Mouse (Mus musculus) C2C12 (cell line): Measurements from ENCODE around the gene Yap1. TPM values are rescaled to one million over a fixed set of nuclear protein-coding genes. Genes with fewer than 3 reads are reported as not detected.

Experiments used
- H3K27me3 ChIP-seq: one replicate; pipeline ENCODE4 v1.6.1; 2011; ENCODE audit not compliant: control insufficient read depth, insufficient read depth, insufficient read length
- H3K36me3 ChIP-seq: one replicate; pipeline ENCODE4 v1.6.1; 2011; ENCODE audit not compliant: control insufficient read depth, insufficient read depth
- H3K4me3 ChIP-seq: one replicate; pipeline ENCODE4 v1.5.1; 2011; ENCODE audit warnings: mild to moderate bottlenecking, control low read depth; ENCODE audit not compliant: poor library complexity, insufficient read depth, severe bottlenecking
- H3K79me2 ChIP-seq: one replicate; pipeline ENCODE4 v1.6.1; 2011; ENCODE audit not compliant: control insufficient read depth, insufficient read depth
- H3K79me3 ChIP-seq: one replicate; pipeline ENCODE4 v1.6.1; 2011; ENCODE audit warnings: low read depth, control low read depth
- H3ac ChIP-seq: one replicate; pipeline ENCODE3; 2011; ENCODE audit warnings: low read depth; ENCODE audit not compliant: control insufficient read depth, insufficient read length
- CEBPB ChIP-seq: IDR thresholded peaks from one replicate; pipeline ENCODE4 v1.6.1; 2011; ENCODE audit warnings: low read depth, mild to moderate bottlenecking, control low read depth, moderate library complexity
- CTCF ChIP-seq: IDR thresholded peaks from one replicate; pipeline ENCODE4 v1.5.1; 2011; ENCODE audit not compliant: control insufficient read depth, insufficient read depth, insufficient read length
- FOSL1 ChIP-seq: IDR thresholded peaks from one replicate; pipeline ENCODE4 v1.8.0; 2011; ENCODE audit warnings: mild to moderate bottlenecking, low read length; ENCODE audit not compliant: poor library complexity, insufficient read depth, severe bottlenecking
- MAX ChIP-seq: IDR thresholded peaks from one replicate; pipeline ENCODE4 v1.6.1; 2011; ENCODE audit warnings: mild to moderate bottlenecking, control low read depth
- MYOD1 ChIP-seq: IDR thresholded peaks from one replicate; pipeline ENCODE4 v1.6.1; 2011; ENCODE audit warnings: low read depth; ENCODE audit not compliant: control insufficient read depth, insufficient read length
- MYOG ChIP-seq: IDR thresholded peaks from one replicate; pipeline ENCODE4 v1.6.1; 2011; ENCODE audit not compliant: control insufficient read depth, insufficient read length; ENCODE audit errors: extremely low read depth
- USF1 ChIP-seq: IDR thresholded peaks from one replicate; pipeline ENCODE4 v1.6.1; 2011; ENCODE audit warnings: low read depth, mild to moderate bottlenecking, control low read depth, moderate library complexity
- polyA plus RNA-seq: library from polyadenylated mRNA; unstranded; fragments of >200 nt; fragmentation: generic; extraction: Trizol; gene quantifications from one replicate; pipeline ENCODE4 v1.2.1, GENCODE M21; 2012; ENCODE audit warnings: missing spikeins

Gene Yap1
- polyA plus RNA-seq, 1 experiment = 39.7 TPM

DNA sequence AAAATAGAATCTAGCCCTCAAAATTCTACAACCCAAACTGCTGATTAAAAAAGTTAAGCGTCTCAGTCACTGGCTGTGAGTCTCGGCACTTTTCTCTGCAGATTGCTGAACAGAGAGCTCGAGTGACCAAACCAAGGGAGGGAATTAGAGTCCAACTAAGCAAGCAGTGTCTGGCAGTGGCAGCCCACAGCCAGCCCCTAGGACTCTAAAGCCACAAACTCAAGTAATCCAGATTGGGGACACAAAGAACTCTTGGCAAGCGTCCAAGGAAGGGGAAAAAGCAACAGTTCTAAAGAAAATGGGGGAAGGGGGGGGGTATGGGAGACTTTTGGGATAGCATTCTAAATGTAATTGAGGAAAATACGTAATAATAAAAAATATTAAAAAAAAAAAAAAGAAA is 10.1 kb downstream of the Yap1 start:
- Histone ChIP-seq H3K79me3 (peaks cover 86% of the 10 kb centered on the region), H3K27me3 (no peaks in the 10 kb centered on the region), H3K4me3 (no peak overlapping the region), H3ac (no peak overlapping the region), H3K79me2 (peaks cover 100% of the 10 kb centered on the region), H3K36me3 (peaks cover 47% of the 10 kb centered on the region)
- TF ChIP-seq CTCF (no peak), MYOD1 (no peak), FOSL1 (no peak), MAX (no peak), MYOG (no peak), CEBPB (no peak), USF1 (no peak)

DNA sequence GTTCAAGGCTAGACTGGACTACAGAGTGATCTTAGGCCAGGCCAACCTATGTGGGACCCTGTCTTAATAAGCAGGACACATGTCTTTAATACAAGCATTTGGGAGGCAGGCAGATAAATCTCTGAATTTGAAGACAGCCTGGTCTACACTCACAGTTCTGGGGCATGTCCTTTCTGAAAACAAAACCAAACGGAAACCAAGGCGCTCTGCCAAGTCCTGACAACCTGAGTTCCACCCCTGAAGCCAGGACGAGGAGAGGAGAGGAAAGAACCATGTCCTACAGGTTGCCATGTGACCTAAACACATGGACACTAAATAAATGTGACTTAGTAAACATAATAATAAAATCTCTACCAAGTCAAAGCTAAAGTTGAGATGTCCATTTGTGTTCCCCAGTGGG is 11.7 kb downstream of the Yap1 start:
- no peak overlapping the region for H3K4me3 ChIP-seq
- H3K79me3 ChIP-seq = peaks cover 85% of the 10 kb centered on the region
- peaks cover 34% of the 10 kb centered on the region for H3K36me3 ChIP-seq
- H3ac ChIP-seq = no peak overlapping the region
- TF ChIP-seq CTCF (no peak), FOSL1 (no peak), MYOD1 (no peak), USF1 (no peak), MAX (no peak), CEBPB (no peak), MYOG (no peak)
- H3K27me3 ChIP-seq = no peaks in the 10 kb centered on the region
- H3K79me2 ChIP-seq = peaks cover 100% of the 10 kb centered on the region

DNA sequence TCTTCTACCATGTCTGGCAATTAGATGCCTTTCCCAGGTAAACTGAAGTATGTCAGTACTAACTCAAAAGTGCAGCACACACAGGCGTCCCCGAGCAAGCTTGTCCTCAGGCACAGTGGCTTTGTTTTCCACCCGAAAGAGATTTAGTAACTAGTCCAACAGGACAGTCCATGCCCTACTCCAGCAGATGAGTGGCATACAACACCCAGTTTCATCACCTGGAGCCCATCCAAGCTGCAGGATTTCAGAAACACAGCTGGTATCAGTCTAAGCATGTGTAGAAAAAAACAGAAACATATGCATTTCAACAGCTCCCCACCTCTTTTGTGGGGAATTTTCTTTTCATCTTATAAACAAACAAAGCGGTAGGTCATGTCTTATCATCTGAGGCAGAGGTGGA is 13.5 kb downstream of the Yap1 start:
- no peak for TF ChIP-seq MYOG
- no peak for TF ChIP-seq CEBPB
- TF ChIP-seq MYOD1 = no peak
- TF ChIP-seq FOSL1 = no peak
- TF ChIP-seq CTCF = no peak
- TF ChIP-seq USF1 = no peak
- no peak for TF ChIP-seq MAX
- Histone ChIP-seq H3K36me3 (peaks cover 32% of the 10 kb centered on the region), H3K79me2 (peaks cover 100% of the 10 kb centered on the region), H3K79me3 (peaks cover 87% of the 10 kb centered on the region), H3ac (no peak overlapping the region), H3K27me3 (no peaks in the 10 kb centered on the region), H3K4me3 (no peak overlapping the region)

GRCm38 (mm10) chr9:7987119-7987518 is 17.3 kb downstream of the Yap1 start:
- H3K36me3 ChIP-seq = peaks cover 20% of the 10 kb centered on the region

DNA sequence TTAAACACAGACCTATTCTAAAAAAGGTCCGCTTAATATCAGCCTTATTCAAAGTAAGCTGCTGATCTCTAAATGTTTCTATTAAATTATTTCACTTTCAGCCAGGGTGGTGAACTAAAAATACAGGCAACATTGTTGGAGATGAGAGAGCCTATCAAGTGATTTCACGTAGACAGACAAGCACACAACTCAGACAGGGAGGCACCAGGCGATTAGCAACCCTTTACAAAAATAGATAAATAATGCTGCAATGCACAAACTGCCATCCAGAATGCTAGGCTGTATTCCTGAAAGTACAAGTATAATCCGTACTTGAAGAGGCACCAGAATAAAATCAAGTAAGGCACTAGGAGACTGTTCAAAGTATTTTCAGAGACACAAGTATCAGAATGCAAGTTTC is 20.1 kb downstream of the Yap1 start:
- TF ChIP-seq CEBPB (no peak), USF1 (no peak), MYOG (no peak), CTCF (no peak), MYOD1 (no peak), FOSL1 (no peak), MAX (no peak)
- Histone ChIP-seq H3K36me3 (peaks cover 15% of the 10 kb centered on the region), H3K79me3 (peaks cover 90% of the 10 kb centered on the region), H3K4me3 (no peak overlapping the region), H3K27me3 (no peaks in the 10 kb centered on the region), H3ac (no peak overlapping the region), H3K79me2 (peaks cover 100% of the 10 kb centered on the region)

More at GRCm38 (mm10) chr9:7987119-7987518, 17.3 kb downstream of the Yap1 start:
- TF ChIP-seq MYOG (no peak), FOSL1 (no peak), CEBPB (no peak), MAX (no peak), CTCF (no peak), MYOD1 (no peak), USF1 (no peak)
- H3K4me3 ChIP-seq = no peak overlapping the region
- H3K79me3 ChIP-seq = peaks cover 89% of the 10 kb centered on the region
- H3K79me2 ChIP-seq = peaks cover 100% of the 10 kb centered on the region
- no peaks in the 10 kb centered on the region for H3K27me3 ChIP-seq
- H3ac ChIP-seq = no peak overlapping the region

DNA sequence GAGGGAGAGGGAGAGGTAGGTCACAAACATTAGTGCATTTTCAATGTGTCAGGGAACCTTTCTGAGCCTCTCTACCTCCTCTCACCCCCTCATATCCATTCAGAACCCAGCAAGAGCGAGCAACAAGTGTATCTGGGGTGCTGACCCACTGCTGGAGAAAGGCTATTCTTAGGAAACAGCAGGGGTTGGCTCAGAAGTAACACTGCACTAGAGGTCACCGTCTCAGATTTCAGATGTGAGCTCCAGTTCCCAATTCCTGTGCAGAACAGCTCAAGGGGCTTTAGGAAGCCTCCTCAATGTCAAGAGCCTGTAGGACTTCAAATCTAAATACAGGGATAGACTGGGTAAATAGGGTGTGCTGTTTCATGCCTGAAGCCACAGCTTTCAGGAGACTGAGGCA is 20.7 kb downstream of the Yap1 start:
- TF ChIP-seq MYOG (no peak), CEBPB (no peak), MYOD1 (no peak), MAX (no peak), FOSL1 (no peak)
- Histone ChIP-seq H3K79me3 (peaks cover 90% of the 10 kb centered on the region), H3ac (no peak overlapping the region), H3K36me3 (peaks cover 15% of the 10 kb centered on the region), H3K4me3 (no peak overlapping the region), H3K27me3 (no peaks in the 10 kb centered on the region), H3K79me2 (peaks cover 100% of the 10 kb centered on the region)
